Mouse (Mus musculus): ENCODE measurements at regions not wholly inside any gene's neighbourhood (a gene's known extent, or its start where the extent isn't known, plus 50 kb on each side); places are given as distances from the start of the nearest gene placed in this dataset.

GRCm38 (mm10) chr8:128225123-128225522, 133.3 kb upstream of the Nrp1 start:
- no peak for TF ChIP-seq CTCF (IDR thresholded peaks at IDR 0.05 in 2 of 3, conservative IDR thresholded peaks at IDR 0.05 in 1 of 3; ENCODE audit: control insufficient read depth in 1 of 3, insufficient read depth in 1 of 3, low read depth in 2 of 3, low read length in 3 of 3, poor library complexity in 1 of 3, severe bottlenecking in 1 of 3)
- no peak for TF ChIP-seq CHD2 (IDR thresholded peaks at IDR 0.05; ENCODE audit: low read length)
- no peak for TF ChIP-seq E2F4 (IDR thresholded peaks at IDR 0.05; ENCODE audit: borderline replicate concordance, low read depth, low read length)
- no peak for TF ChIP-seq RAD21 (IDR thresholded peaks at IDR 0.05; ENCODE audit: low read depth, low read length)
- no peak for TF ChIP-seq MYB (IDR thresholded peaks at IDR 0.05; ENCODE audit: low read depth, low read length)
- TF ChIP-seq MAFK (IDR thresholded peaks at IDR 0.05; ENCODE audit: borderline replicate concordance, low read depth, low read length): no peak
- no peak for TF ChIP-seq KAT2A (conservative IDR thresholded peaks at IDR 0.05; ENCODE audit: low read depth, low read length)
- no peak for TF ChIP-seq MEF2A (IDR thresholded peaks at IDR 0.05; ENCODE audit: extremely low read depth, insufficient replicate concordance, low read depth, low read length, poor library complexity, severe bottlenecking)
- TF ChIP-seq POLR2A (IDR thresholded peaks at IDR 0.05; ENCODE audit: control insufficient read depth in 1 of 2, insufficient read depth in 1 of 2, low read depth in 1 of 2, low read length in 2 of 2, poor library complexity in 1 of 2): no peak
- TF ChIP-seq TAL1 (IDR thresholded peaks at IDR 0.05; ENCODE audit: low read length): no peak
